Mouse (Mus musculus) heart, embryonic 11.5 days (tissue): ENCODE data around the gene Lrrc25. TPM values are rescaled to one million over a fixed set of nuclear protein-coding genes. Genes with fewer than 3 reads are reported as not detected.

Experiments used
- ATAC-seq: fragments of 200-750 bp; cut with Nextera tagmentation; replicated peaks from 2 replicates; pipeline ENCODE4 v1.8.0; 2017; ENCODE audit warnings: moderate library complexity; ENCODE audit not compliant: insufficient number of reproducible peaks, low FRiP score, low TSS enrichment
- H3K27ac ChIP-seq: fragments of 300-500 bp; sonication (generic); 2 replicates; pipeline ENCODE4 v1.5.1; 2014; ENCODE audit warnings: mild to moderate bottlenecking, low read depth, low read length
- H3K27me3 ChIP-seq: fragments of 300-500 bp; sonication (generic); 2 replicates; pipeline ENCODE4 v1.6.1; 2014; ENCODE audit warnings: mild to moderate bottlenecking, low read length, mixed read lengths; ENCODE audit not compliant: control insufficient read depth, insufficient read depth
- H3K36me3 ChIP-seq: fragments of 300-500 bp; sonication (generic); 2 replicates; pipeline ENCODE4 v1.6.1; 2014; ENCODE audit warnings: mild to moderate bottlenecking, low read length, moderate library complexity, mixed read lengths; ENCODE audit not compliant: control insufficient read depth, insufficient read depth
- H3K4me1 ChIP-seq: fragments of 300-500 bp; sonication (generic); 2 replicates; pipeline ENCODE4 v1.6.1; 2014; ENCODE audit warnings: low read length; ENCODE audit not compliant: control insufficient read depth, insufficient read depth
- H3K4me2 ChIP-seq: fragments of 300-500 bp; sonication (generic); 2 replicates; pipeline ENCODE4 v1.6.1; 2014; ENCODE audit warnings: mild to moderate bottlenecking, moderate library complexity
- H3K4me3 ChIP-seq: fragments of 300-500 bp; sonication (generic); 2 replicates; pipeline ENCODE4 v1.5.1; 2014; ENCODE audit warnings: low read depth, low read length
- H3K9ac ChIP-seq: fragments of 300-500 bp; sonication (generic); 2 replicates; pipeline ENCODE4 v1.6.1; 2014; ENCODE audit warnings: mild to moderate bottlenecking, low read depth, low read length, moderate library complexity
- H3K9me3 ChIP-seq: fragments of 300-500 bp; sonication (generic); replicated peaks from 2 replicates; pipeline ENCODE4 v1.6.1; 2016; ENCODE audit warnings: low read length; ENCODE audit not compliant: control insufficient read depth
- WGBS: fragments of 180-500 bp; shearing (Covaris S2); extraction: QIAGEN DNeasy Blood & Tissue Kit; methylation state at CpG from one replicate; pipeline ENCODE4 v1.1.7; 2014; ENCODE audit not compliant: insufficient replicate concordance; 5-methylcytosine and 5-hydroxymethylcytosine counted together
- polyA plus RNA-seq: library from polyadenylated mRNA; unstranded; fragments of >200 nt; fragmentation: Nextera tagmentation; extraction: Ambion mirVana; gene quantifications from 2 replicates; pipeline ENCODE4 v1.2.1, GENCODE M21; 2014

Gene Lrrc25
- polyA plus RNA-seq = 0.19 and 0.59 TPM in 2 replicates

GRCm38 (mm10) chr8:70615894-70616293 is at the start of gene Lrrc25:
Lrrc25 (plus strand) TSS chr8:70616155.
- WGBS = 79% methylated on average over 3 of the region's 3 CpGs
- no peak within 1 kb of the TSS for H3K27ac ChIP-seq

GRCm38 (mm10) chr8:70570360-70570759 is 45.6 kb upstream of the Lrrc25 start:
- Histone ChIP-seq H3K27me3 (no peaks in the 10 kb centered on the region), H3K9ac (0 out of 2 replicates have a peak overlapping the region, but pooled peaks have one; percentile 19), H3K4me1 (peaks cover 17% of the 10 kb centered on the region), H3K27ac (peak overlapping the region; percentile 55), H3K9me3 (no peaks in the 10 kb centered on the region), H3K4me3 (no peak overlapping the region), H3K36me3 (no peaks in the 10 kb centered on the region), H3K4me2 (no peak overlapping the region)
- ATAC-seq = no peak

More at GRCm38 (mm10) chr8:70615894-70616293, at the start of gene Lrrc25:
- H3K4me3 ChIP-seq = no peak within 1 kb of the TSS
- no peaks in the 10 kb centered on the region for H3K9me3 ChIP-seq
- no peak within 1 kb of the TSS for H3K4me2 ChIP-seq
- peaks cover 10% of the 10 kb centered on the region for H3K27me3 ChIP-seq
- H3K9ac ChIP-seq = no peak within 1 kb of the TSS
- H3K36me3 ChIP-seq = no peaks in the 10 kb centered on the region
- H3K4me1 ChIP-seq = peaks cover 9% of the 10 kb centered on the region; the same call in 1 of the 2 replicates
- no peak for ATAC-seq

- WGBS = 63% methylated on average over 6 of the region's 6 CpGs
- H3K4me3 ChIP-seq = no peak overlapping the region
- H3K27ac ChIP-seq = peak overlapping the region; percentile 55
- ATAC-seq = no peak
- no peaks in the 10 kb centered on the region for H3K27me3 ChIP-seq
- no peaks in the 10 kb centered on the region for H3K36me3 ChIP-seq
- no peak overlapping the region for H3K4me2 ChIP-seq
- no peak overlapping the region for H3K9ac ChIP-seq
- peaks cover 10% of the 10 kb centered on the region for H3K4me1 ChIP-seq
- no peaks in the 10 kb centered on the region for H3K9me3 ChIP-seq
Measured at GRCm38 (mm10) chr8:70570990-70571389, 45.0 kb upstream of the Lrrc25 start.

GRCm38 (mm10) chr8:70574302-70574701 is 41.7 kb upstream of the Lrrc25 start:
- Histone ChIP-seq H3K9ac (no peak overlapping the region), H3K4me2 (no peak overlapping the region), H3K9me3 (no peaks in the 10 kb centered on the region), H3K36me3 (peaks cover 7% of the 10 kb centered on the region; the same call in 1 of the 2 replicates), H3K4me3 (no peak overlapping the region), H3K27ac (no peak overlapping the region), H3K4me1 (peaks cover 10% of the 10 kb centered on the region), H3K27me3 (no peaks in the 10 kb centered on the region)
- ATAC-seq = no peak

- WGBS = 62% methylated on average over 4 of the region's 4 CpGs
- no peak for ATAC-seq
- no peak overlapping the region for H3K27ac ChIP-seq
- H3K27me3 ChIP-seq = no peaks in the 10 kb centered on the region
- H3K9ac ChIP-seq = no peak overlapping the region
- H3K9me3 ChIP-seq = no peaks in the 10 kb centered on the region
- H3K36me3 ChIP-seq = peaks cover 8% of the 10 kb centered on the region; the same call in 1 of the 2 replicates
- H3K4me1 ChIP-seq = peaks cover 10% of the 10 kb centered on the region
- no peak overlapping the region for H3K4me2 ChIP-seq
- no peak overlapping the region for H3K4me3 ChIP-seq
Measured at GRCm38 (mm10) chr8:70574915-70575314, 41.0 kb upstream of the Lrrc25 start.

GRCm38 (mm10) chr8:70577207-70577606 is 38.7 kb upstream of the Lrrc25 start:
- Histone ChIP-seq H3K27me3 (no peaks in the 10 kb centered on the region), H3K27ac (no peak overlapping the region), H3K36me3 (peaks cover 19% of the 10 kb centered on the region), H3K4me1 (no peaks in the 10 kb centered on the region), H3K9ac (no peak overlapping the region), H3K4me3 (no peak overlapping the region), H3K9me3 (no peaks in the 10 kb centered on the region), H3K4me2 (no peak overlapping the region)
- 84% methylated on average over 3 of the region's 3 CpGs for WGBS
- ATAC-seq = no peak

- Histone ChIP-seq H3K27ac (no peak overlapping the region), H3K9ac (no peak overlapping the region), H3K36me3 (peaks cover 41% of the 10 kb centered on the region), H3K4me3 (no peak overlapping the region), H3K9me3 (no peaks in the 10 kb centered on the region), H3K4me1 (no peaks in the 10 kb centered on the region), H3K4me2 (no peak overlapping the region), H3K27me3 (no peaks in the 10 kb centered on the region)
- no peak for ATAC-seq
- WGBS = 90% methylated on average over 18 of the region's 18 CpGs
Measured at GRCm38 (mm10) chr8:70583476-70584387, 32.2 kb upstream of the Lrrc25 start.

- no peak overlapping the region for H3K4me2 ChIP-seq
- peaks cover 41% of the 10 kb centered on the region for H3K36me3 ChIP-seq
Measured at GRCm38 (mm10) chr8:70584606-70585257, 31.2 kb upstream of the Lrrc25 start.

More at GRCm38 (mm10) chr8:70584606-70585257, 31.2 kb upstream of the Lrrc25 start:
- Histone ChIP-seq H3K27ac (no peak overlapping the region), H3K27me3 (no peaks in the 10 kb centered on the region), H3K9ac (no peak overlapping the region), H3K9me3 (no peaks in the 10 kb centered on the region), H3K4me1 (no peaks in the 10 kb centered on the region), H3K4me3 (no peak overlapping the region)
- ATAC-seq = no peak
- WGBS = 87% methylated on average over 9 of the region's 9 CpGs
